Mouse (Mus musculus) lung, postnatal 0 days (tissue): ENCODE results near the gene Ppara.

Experiments
- CTCF ChIP-seq: IDR thresholded peaks from 2 replicates; pipeline ENCODE4 v1.5.1; 2016; ENCODE audit warnings: antibody characterized with exemption, mild to moderate bottlenecking
- EP300 ChIP-seq: IDR thresholded peaks from 2 replicates; pipeline ENCODE4 v1.6.1; 2016; ENCODE audit warnings: antibody characterized with exemption, mild to moderate bottlenecking, control low read depth

GRCm38 (mm10) chr15:85699862-85700501 is 34.8 kb upstream of the Ppara start:
- TF ChIP-seq CTCF, result no peak
- no peak for TF ChIP-seq EP300
